Mouse (Mus musculus) R1 (cell line): Measurements from ENCODE around the gene Nt5c2.
A peak's percentile ranks its signal among the peaks of the same experiment; 100 is the strongest.
"Not testable (repeated sequence)": the region's sequence is repeated elsewhere in the genome, so short reads cannot be mapped to it uniquely, and the experiment has no call there.

Experiments
- DNase-seq: peaks from one replicate; pipeline ENCODE4 v3.0.0-alpha.2; 2018; ENCODE audit warnings: low read depth, low spot score

Nt5c2 gene

DNA sequence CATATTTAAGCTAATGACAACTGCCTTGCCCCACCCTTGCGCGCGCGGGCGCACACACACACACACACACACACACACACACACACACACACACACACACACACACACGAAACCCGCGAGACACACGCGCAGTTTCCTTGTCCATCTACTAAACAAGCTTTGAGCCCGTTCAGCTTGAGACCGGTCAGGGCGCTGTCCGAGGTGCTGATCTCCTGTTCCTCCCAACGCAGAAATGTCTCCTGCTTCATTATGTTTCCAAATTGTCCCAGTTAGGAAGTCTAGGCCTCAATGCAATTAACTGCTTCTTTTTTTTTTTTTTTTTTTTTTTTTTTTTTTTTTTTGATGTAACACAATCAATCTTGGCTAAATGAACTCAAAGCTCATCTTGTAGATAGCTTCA lies 1.5 kb upstream of the Nt5c2 start:
- DNase-seq, result peak; percentile 89

DNA sequence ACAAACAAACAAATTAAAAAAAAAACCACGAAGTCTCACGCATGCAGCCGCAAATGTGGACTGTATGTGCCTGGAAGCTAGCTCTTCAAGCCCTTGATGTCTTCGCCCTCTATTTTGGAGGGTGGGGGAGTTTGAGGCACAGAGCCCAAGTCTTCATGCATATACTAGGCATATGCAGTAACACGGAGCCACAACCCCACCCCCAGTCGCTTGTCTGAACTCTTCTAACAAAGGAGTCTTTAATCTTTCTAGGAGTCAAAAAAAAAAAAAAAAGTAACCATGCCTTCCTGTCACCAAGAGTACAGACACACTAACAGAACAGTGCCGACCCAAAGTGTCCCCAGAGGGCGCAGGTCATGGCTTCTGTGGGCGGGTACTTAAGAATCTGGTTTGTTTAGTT lies 1.0 kb upstream of the Nt5c2 start:
- peak; percentile 24 for DNase-seq

DNA sequence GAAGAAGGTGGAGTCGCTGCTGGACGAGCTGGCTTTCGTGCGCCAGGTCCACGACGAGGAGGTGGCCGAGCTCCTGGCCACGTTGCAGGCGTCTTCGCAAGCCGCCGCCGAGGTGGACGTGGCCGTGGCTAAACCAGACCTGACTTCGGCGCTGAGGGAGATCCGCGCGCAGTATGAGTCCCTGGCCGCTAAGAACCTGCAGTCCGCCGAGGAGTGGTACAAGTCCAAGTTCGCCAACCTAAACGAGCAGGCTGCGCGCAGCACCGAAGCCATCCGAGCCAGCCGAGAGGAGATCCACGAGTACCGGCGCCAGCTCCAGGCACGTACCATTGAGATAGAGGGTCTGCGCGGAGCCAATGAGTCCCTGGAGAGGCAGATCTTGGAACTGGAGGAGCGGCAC lies 443 bp upstream of the Nt5c2 start:
- DNase-seq, result peak; percentile 48

DNA sequence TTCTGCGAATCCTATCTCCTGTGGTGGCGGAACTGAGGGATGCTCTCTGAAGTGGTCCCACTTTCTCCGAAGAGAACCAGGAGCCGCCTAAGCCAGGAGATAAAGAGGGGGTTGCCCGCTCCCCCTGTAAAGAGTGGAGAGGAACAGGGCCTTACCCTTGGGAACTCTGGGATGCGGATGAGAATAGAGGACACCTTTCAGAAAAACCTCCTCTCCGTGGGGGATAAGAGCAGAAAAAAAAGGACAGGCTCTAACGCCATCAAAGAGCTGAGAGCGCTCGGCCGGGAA lies 850 bp downstream of the Nt5c2 start:
- no peak for DNase-seq

DNA sequence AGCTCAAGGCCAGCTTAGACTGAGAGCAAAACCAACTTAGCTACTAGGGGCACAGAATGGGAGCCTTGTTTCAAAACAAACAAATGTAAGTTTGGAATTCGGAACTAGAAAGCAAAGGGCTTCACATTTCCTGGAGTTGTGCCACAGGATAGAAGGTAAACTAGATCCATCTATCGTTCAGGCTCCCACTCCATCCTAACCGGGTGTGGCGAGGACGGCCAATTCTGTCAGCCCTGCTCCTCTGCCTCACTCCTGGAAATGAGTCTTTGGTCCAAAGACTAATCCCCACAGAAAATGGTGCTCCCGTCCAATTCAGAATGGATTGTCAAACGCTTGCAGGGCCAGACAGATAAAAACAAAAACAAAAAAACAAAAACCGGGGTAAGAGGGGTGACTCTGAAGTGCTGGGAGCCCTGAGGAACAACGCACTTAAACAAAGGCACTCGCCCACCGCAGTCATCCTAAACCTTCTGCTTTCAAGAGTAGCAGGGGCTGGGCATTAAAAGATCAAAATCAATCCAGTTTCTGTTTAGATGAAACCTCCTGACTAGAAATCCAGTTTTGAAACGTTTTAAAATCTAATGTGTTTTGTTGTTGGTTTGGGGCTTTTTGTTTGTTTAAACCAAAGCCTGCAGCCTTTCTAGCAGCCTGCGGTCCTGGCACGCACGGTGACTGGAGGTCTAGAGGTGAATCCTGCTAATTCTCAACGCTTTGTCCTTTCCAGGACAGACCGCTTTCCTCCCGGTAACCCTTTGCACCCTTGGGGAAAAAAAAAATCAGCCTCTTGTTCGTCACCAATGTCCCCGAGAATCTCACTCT lies 1.4 kb downstream of the Nt5c2 start:
- no peak for DNase-seq

DNA sequence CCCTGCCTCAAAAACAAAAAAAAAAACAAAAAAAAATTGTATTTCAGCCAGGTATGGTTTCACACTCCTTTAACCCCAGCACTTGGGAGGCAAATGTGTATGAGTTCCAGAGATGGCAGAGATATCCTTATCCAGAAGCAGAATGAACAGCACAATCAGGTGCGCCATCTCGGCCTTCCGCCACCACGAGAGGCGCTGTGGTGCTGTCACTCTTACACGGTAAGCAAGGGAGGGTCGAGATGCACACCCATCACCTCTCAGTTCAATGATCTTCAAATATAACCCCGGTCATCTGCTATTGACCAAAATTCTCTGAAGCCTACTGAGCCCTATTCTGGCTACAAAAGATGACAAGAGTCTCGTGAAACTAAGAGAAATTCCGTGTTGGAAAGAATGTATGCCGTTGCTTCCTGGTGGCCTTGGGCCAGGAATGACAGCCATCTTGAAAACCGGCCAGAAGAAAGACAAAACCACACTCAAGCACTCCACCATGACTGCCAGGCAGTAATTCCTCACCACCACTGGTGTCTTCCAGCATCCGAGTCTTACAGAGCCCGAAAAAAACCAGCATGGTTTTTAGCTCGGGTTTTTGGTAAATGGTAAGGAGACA lies 2.3 kb downstream of the Nt5c2 start:
- DNase-seq, result peak; percentile 76

DNA sequence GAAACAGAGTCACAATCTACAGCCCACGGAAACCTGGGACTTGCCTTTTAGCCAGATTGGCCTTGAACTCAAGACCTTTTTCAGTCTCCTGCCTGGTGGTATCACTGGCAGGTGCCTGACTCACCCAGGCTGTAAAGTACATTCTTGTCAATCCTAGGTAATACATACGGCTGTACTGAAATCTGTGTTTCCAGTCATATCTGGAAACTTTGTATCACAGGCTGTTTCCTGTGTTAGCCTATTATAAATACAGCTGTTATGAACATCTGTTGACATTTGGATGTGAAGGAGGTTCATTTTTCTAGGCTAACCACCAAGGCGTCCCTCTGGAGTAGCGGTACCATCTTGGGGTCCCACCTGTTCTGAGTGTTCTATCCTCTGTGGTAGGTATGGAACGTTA lies 5.0 kb downstream of the Nt5c2 start:
- DNase-seq, result no peak

DNA sequence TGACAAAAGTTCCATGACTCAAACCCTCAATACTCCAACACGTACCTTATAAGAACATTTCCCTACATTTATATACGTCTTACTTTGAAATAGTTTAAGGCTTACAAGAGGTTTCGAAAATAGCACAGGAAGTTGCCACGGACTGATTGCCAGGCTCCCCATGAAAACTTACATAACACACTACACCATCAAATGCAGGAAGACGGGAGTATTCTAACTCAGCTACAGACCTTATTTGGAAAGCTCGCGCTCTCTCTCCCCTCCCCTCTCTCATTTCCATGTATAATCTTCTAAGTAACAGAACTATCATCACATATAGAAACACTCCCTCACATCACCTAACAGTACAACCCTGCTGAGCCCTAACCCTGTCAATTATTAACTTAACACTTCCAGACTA lies 5.5 kb downstream of the Nt5c2 start:
- DNase-seq, result no peak

DNA sequence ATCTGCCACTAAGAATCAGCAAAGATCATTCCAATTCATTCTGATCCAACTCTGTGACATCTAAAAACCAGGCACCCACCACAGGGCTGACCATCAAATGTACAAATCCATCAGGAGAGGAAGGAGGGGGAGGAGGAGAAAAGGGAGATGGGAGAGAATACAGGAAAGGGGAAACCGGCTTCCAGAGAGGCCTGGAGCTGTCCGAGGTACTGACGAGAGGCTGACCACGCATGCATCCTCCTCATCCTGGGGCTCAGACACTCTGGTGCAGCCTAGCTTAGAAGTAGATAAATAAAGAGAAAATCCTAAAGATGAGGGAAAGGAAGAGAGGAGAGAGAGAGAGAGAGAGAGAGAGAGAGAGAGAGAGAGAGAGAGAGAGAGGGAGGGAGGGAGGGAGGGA lies 8.6 kb downstream of the Nt5c2 start:
- DNase-seq, result peak; percentile 63

DNA sequence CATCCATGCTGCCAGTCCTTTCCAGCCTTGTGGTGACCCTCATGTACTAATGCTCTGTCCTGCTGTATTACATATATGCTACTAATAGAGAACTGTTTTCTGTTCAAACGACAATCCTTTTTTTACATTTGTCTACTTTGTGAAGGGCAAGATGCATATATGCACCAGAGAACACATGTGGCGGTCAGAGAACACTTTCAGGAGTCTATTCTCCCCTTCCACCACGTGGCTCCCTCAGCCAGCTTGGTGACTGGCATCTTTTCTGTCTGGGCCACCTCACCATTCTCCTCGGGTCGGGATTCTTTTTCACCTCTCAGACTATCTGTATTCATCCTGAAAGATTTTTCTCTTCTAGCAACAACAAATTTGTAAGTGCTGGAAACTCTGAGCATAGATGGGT lies 9.1 kb downstream of the Nt5c2 start:
- DNase-seq, result no peak

DNA sequence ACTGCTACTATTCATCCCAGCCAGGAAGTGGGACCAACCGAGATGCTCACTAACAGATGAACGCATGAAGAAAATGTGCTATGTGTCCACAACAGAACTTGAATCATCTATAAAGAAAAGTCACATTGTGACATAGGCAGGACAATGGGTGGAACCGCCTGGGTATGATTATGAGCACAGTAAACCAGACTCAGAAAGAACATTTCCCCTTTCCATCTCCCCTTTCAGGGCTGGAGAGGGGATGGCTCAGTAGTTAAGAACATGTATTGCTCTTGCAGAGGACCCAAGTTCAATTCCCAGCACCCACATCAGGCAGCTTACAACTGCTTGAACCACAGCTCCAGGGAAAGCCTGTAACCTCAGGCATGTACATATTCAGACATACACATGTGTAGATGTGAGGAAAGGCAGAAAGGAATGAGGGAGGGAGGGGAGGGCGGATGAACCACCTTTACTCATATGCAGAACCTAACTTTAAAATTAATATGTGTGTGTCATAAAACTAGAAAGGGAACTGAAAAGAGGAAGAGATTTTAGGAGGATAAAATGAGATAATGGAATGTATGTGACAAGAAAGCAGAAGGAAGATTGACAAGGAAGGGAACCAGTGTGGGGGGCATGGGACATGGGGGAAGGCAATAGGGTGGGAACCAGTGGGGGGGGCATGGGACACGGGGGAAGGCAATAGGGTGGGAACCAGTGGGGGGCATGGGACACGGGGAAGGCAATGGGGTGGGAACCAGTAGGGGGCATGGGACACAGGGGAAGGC lies 11.0 kb downstream of the Nt5c2 start:
- DNase-seq, result no peak

DNA sequence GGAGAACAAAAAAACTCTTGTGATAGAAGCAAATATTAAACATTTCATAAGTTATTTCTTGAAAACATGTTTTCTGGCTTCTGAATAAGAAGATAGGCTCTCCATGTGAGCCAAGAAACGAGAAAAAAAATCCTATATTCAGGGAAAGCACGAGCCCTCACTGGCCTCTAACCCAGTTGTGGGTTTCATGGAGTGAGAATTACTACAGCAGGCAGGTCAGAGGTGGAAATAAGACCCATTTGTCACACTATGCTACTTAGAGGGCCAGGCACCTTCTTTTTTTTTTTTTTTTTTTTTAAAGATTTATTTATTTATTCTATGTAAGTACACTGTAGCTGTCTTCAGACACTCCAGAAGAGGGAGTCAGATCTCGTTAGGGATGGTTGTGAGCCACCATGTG lies 14.6 kb downstream of the Nt5c2 start:
- DNase-seq, result not testable (repeated sequence)

DNA sequence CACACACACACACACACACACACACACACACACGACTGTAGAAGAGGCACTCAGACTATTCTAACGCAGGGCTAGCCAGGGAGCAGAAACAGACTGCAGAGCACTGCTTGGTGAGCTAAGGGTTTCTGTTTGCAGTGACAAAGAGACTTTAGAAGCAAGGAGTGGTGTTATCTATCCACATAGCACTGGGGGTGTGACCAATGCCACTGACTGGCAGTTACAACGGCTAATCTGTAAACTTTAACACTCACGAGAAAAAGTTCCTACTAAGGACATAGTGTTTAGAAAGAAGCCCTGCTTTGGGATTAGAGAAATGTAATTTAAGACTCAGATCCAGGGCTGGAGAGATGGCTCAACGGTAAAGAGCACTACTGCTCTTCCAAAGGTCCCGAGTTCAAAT lies 15.2 kb downstream of the Nt5c2 start:
- DNase-seq, result no peak

DNA sequence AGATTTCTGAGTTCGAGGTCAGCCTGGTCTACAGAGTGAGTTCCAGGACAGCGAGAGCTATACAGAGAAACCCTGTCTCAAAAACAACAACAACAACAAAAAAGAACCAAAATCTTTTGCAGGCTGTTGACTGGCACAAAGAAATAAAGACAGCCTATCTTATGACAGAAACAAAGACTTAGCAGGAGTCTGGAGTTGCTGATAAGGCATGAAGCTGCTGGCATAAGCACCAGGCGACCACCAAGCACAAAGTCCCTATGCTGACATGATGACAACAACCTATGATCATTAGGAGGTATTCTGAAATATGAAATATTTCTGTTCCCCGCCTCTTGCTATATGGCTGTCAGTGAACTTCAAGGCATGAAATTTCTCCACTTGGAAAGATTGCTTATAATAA lies 16.0 kb downstream of the Nt5c2 start:
- DNase-seq, result no peak

DNA sequence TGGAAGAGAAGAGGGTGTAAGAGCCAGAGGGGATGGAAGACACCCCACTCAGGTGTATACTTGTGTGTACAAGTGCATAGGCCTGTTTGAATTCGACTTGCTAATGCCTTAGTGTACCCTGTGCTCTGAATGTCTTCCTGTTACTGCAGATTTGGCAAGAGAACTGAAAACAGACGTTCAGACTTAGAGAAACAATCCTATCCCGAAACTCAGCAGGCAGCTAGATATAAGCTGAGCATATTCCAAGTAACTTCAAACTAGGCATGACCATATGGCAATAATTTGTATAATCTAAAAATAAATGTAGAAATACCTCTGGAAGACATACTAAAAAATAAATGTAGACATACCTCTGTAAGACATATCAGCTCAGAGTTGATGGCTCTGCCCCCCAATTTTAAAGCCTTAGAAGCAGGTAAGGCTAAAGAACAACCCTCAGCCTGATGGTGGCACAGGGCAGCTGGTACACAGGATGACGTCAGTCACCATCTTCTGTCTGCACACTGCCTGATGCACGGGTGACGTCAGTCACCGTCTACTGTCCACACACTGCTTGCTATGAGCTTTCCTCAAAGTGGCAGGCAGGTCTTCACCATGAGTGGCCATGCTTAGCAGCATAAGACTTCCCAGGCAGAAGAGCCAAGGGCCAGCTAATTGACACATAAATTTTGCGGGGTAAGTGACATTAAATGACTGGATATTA lies 16.6 kb downstream of the Nt5c2 start:
- DNase-seq, result no peak

DNA sequence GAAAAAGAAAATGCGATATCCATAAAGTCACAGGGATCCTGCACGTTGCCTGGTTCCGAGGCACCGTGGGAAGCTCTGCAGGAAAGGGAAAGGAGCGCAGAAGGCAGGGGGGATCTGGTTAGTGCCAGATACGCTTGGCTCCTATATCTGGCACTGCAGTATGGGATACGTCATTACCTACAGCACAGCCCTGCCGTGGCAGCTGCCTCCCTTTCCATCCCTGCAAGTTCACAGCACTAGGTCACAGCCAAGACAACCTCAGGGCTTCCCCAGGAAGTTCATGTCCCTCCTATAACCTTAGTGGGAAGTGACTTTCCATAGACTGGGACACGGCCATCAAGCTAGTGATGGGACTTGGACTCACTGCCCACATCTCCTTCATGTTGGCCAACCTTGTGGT lies 18.9 kb downstream of the Nt5c2 start:
- DNase-seq, result no peak

DNA sequence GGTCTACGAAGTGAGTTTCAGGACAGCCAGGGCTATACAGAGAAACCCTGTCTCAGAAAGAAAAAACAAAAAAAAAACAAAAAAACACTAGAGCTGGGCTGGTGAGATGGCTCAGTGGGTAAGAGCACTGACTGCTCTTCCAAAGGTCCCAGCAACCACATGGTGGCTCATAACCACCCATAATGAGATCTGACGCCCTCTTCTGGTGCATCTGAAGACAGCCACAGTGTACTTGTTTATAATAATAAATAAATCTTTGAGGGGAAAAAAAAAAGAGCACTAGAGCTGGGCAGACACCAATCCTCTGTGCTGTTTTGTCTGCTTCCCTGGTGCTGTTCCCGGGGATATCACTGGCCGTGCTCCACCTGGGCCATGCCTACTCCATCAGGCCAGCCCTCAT lies 22.6 kb downstream of the Nt5c2 start:
- DNase-seq, result not testable (repeated sequence)

DNA sequence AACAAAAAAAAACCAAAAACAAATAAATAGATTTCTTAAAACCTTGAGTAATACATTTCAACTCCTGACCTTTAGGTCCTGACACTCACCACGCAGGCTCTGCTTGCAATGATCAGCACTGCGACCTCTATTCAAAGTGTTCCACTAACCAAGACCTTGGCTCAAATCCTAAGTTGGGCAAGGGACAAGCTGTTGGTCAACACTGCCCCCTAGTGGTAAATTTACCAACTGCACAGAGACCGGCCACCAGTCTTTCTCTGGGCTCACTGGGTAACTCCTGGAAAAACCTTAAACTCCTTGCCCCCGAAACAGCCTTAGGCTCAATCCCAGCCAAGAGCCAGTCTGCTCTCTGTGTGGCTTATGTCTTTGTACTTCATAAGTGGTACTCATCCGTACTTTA lies 23.8 kb downstream of the Nt5c2 start:
- DNase-seq, result peak; percentile 86

DNA sequence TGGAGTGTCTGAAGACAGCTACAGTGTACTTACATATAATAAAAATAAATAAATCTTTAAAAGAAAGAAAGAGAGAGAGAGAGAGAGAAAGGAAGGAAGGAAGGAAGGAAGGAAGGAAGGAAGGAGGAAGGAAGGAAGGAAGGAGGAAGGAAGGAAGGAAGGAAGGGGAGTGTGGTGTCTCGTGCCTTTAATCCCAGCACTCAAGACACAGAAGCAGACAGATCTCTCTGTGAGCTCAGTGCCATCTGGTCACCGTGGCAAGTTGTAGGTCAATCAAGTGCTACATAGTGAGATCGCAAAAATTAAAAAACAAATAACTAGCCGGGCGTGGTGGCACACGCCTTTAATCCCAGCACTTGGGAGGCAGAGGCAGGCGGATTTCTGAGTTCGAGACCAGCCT lies 24.3 kb downstream of the Nt5c2 start:
- DNase-seq, result not testable (repeated sequence)

DNA sequence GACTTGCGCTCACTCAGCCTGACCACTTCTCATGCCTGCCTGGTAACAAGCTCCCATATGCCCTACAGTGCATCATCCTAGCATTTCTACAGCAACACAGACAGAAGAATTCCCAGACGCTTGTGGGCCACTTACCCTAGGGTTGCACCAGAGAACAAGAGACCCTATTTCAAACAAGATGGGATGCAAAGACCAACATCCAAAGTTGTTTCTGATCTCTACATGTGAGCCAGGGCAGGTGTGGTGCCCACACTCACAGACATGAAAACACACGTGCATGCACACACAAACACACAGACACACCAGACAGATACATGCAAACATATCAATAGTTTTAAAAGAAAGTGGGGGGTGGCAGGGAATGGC lies 24.8 kb downstream of the Nt5c2 start:
- no peak for DNase-seq

DNA sequence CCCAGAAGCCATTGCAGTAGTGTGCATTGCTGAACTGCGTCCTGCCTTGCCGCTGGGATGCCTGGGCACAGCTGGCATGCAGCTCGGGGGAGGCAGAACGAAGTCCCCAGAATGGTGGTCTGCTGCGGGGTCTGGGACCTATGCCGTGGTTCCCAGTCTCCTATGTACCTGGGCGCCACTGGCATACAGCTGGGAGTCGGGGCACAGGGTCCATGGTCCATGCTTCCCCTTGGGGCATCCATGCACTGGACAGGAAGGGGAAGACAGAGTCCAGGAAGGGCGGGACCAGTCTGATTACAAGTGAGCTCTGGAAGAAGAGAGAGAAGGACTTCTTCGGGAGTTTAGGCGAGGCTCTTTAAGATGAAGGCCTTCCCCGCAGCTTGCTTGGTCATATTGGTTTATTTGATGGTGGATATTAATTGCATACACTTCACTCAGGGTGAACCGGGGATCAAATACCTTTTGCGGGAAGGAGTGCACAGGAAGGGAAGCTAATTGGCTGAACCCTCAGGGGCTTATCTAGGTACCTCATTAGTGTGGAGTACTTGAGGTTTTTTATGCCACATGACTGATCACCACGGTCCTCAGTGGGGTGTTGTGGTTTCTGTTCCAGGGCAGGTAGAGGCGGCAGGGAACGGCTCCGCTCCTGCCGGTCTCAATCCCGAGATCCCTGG lies 25.3 kb downstream of the Nt5c2 start:
- no peak for DNase-seq
